Mouse (Mus musculus): ENCODE measurements around the gene Prkd1.
"Not testable (repeated sequence)": the region's sequence is repeated elsewhere in the genome, so short reads cannot be mapped to it uniquely, and the experiment has no call there.

The Prkd1 gene

DNA sequence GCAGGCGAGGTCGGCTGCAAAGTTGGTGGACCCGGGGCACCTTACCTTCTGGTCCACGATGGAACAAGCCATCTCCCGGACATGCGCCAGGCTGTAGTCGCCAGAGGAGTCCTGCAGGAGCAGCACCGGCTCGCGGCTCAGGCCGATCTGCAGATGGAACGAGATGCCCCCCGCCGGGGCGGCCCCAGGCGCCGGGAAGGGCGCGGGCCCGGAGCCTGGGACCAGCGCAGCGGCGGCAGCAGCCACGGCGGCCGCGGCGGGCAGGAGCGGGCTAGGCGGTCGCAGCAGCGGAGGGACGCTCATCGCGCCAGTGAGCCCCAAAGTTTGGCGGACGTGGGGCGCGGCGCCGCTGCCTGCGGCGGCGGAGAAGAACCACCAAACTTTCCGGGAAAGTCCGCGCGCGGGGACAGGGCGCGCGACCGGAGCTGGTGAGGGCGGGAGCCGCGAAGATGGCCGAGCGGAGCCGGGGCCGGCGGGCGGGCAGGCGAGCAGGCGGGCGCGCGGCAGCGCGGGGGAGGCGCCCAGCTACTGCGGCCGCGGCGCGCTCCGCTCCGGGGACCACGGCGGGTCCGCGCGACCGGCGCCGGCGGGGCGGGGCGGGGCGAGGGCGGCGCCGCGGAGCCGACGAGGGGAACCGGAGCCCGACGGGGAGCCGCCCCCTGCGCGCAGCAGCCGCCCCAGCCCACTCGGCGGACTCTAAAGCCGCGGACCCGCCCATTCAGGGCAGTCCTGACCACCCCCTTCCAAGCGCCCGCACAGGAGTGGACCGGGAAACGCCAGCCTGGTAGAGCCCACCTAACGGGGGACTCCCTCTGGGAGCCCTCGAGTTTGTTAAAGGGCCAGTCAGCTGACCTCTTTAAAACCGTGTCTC is at the start of gene Prkd1:
Prkd1 (minus strand) TSS at position 428 of the 871 bp plus-strand sequence.
- peak; percentile 81 to 86 for DNase-seq

- DNase-seq = no peak
Observed at GRCm38 (mm10) chr12:50697492-50697891, 48.6 kb upstream of the Prkd1 start.

DNA sequence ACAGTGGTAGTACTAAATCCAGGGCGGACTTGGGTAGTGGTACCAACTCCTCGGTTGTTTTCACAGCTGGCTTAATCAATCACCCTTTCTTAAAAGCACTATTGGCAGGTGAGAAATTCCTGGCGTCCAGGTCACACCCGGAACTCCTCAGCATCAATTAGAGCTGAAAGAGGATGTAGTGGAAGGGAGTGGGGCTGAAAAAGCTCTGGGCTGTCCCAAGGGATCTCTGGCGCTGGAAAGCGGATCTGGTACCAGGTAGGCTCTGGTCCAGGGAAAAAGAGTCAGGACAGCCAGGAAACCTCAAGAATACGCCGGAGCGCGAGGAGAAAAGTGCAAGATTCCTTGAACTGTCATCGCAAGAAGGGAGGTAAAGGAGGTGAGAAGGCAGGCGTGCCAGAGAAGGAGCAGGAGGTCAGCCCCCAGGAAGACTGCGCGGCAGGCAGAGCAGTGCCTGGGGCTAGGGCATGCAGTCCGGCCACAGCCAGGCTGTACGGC is 675 bp downstream of the Prkd1 start:
- no peak for DNase-seq

DNA sequence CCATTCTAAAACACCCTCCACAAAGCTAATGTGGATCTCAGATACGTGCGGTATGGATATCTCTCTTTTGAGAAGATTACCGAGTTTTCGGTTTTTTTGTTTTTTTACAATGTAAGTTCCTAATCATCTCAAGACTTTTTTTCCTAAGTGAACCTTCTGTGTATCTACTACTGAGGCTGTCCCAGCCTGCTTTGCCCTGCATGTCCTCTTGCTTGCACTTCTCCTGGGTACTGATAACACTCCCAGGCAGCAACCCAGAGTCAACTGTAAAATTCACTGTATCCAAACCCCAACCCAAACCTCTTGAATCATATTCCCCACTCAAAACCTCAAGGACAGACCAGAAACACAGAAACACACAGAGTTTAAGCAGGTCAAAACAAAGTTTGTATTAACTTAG is 2.0 kb downstream of the Prkd1 start:
- no peak for DNase-seq

- no peak for DNase-seq
Observed at GRCm38 (mm10) chr12:50642671-50643070, 6.2 kb downstream of the Prkd1 start.

- no peak for DNase-seq
Observed at GRCm38 (mm10) chr12:50640171-50640570, 8.7 kb downstream of the Prkd1 start.

DNA sequence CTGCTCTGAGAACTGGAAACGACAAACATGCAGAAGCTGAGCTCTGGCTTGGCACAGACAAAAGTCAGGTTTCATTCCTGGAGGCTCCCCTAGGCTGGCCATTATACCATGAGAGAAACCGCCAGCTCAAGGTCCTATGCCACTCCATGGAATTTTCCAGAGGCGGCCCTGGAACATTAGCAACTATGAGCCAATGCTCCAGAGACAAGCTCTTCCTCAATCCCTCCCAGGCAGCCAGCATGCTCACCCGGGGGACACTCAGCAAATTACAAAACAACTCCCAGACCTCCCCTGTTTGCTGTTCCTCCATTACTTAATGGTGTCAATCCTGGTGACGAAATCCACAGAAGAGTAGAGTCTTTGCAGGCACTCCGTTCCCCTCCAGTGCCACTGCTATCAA is 14.5 kb downstream of the Prkd1 start:
- DNase-seq = no peak

DNA sequence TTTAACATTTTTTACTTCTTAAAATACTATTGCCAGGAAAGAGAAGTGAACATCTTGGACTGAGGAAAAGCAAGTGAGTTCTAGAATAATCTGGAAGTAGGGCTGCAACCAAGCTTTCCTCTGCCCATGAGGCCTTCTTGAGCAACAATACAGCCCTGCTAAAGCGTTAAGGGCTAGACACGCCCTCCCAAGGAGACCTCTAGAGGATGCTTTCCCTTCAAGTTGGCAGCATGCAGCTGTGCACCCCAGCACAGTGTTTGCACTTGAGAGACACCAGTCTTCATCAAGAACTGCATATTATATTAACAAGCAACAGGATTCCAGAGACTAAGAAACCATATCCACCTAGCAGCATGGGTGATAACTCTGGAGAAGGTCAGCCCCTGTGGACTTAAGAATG is 22.8 kb downstream of the Prkd1 start:
- DNase-seq = not testable (repeated sequence)

DNA sequence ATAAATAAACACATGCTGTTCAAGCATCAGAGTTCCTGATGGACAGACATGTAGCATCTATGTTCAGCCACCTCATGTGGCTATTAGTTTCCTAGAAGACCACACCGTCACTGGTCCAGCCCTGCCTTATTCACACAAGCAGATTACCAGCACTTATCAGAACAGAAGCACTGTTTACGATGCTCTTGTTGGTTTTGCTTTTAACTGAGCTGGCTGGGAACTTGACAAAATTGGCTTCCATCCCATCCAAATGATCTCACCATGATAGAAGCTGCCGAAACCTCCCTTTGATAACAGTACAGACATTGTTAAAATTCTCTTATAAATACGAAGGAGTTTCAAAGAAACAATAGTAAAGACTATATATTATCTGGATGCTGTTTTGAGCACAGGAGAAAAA is 24.7 kb downstream of the Prkd1 start:
- no peak for DNase-seq

DNA sequence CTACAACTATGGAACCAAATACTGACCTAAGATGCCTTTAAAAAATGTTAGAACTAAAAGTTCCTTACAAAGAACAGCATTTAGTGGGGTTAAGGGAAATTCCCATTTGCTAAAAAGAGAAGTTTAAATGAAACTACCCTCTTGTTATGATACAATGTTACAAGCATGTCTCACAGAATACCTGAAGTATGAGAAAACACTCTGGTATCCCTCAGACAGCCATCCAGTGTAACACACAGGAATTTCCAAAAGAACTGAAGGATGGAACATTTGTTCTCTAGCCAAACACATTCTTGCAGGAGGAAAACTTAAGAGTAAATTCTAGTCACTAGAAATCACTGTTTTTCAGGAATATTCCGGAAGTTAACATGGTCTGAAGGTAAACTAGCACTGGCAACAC is 33.0 kb downstream of the Prkd1 start:
- DNase-seq = no peak

GRCm38 (mm10) chr12:50614341-50614740 is 34.6 kb downstream of the Prkd1 start:
- no peak for DNase-seq

DNA sequence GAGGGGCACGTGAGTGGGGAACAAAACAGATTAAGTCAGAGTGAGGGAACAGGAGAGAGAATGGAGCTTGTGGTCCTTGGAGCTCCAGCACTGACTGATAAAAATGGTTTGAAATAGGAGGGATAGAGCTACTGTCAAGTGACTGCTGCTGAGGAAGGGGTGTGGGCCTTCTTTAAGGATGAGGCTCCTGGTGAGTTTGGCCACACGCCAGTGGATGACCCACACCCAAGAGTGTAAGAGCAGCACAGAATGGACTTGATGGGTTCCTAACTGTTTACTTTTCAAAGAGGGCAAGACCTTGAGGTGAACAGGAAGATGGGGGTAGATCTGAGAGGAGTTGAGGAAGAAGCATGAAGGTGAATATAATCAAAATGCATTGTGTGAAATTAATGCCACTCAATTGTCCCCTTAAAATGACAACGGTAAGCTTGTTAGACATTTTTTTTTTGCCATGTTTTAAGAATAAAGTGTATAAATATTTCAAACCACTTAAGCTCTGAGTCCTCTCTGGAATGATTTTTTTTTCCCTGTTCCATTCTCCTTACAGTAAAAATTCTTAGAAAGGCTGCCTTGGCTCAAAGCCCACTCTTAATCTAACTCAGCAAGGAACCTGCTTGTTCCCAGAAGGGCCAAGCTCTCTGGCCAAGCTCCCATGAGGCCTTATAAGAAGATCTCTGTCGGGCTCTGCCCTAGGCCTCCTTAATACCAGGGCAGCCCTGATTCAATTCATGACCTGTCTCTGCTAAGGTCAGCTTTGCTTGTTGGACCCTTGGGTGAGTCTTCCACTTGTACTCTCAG is 42.0 kb downstream of the Prkd1 start:
- DNase-seq = peak in 1 of 2 experiments; percentile 6

GRCm38 (mm10) chr12:50599370-50599769 is 49.5 kb downstream of the Prkd1 start:
- DNase-seq = no peak

GRCm38 (mm10) chr12:50598053-50598988 is 50.6 kb downstream of the Prkd1 start:
- DNase-seq = no peak

GRCm38 (mm10) chr12:50597467-50597866 is 51.4 kb downstream of the Prkd1 start:
- no peak for DNase-seq

DNA sequence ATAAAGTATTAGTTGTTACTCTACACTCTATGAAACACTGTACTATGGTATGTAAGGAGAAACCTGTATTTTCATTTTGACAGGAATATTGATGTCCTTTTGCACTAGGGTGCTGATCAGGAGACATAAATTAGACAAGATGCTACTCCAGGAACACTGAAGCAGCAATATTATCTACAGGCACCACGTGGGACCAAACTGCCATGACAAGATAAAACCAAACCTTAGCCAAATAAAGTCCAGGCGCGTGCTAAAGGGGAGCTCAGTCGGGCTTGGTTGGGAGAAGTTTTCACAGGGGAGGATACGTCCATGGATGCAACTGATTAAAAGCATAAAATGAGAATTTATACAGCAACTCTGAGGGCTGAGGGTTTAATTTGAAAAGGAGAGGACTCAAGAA is 53.1 kb downstream of the Prkd1 start:
- no peak for DNase-seq

- DNase-seq = no peak
Observed at GRCm38 (mm10) chr12:50594506-50594905, 54.4 kb downstream of the Prkd1 start.

DNA sequence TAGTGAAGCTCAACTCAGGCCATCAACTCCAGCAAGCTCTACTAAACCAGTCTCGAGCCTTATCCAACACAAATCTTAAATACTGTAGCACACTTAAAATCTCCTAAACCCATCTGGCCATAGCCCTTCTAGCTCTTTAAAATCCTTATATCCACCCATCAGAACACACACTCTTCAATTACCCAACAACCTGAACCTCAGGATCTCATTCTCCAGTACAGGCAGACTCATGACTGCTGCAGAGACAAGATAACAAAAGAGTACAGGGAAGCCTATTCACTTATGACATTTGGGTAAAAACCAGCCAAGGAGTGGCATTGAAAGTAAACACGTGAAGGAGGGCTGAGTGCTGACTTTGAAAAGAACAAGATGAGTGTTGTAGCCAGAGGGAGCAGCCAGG is 55.4 kb downstream of the Prkd1 start:
- no peak for DNase-seq

DNA sequence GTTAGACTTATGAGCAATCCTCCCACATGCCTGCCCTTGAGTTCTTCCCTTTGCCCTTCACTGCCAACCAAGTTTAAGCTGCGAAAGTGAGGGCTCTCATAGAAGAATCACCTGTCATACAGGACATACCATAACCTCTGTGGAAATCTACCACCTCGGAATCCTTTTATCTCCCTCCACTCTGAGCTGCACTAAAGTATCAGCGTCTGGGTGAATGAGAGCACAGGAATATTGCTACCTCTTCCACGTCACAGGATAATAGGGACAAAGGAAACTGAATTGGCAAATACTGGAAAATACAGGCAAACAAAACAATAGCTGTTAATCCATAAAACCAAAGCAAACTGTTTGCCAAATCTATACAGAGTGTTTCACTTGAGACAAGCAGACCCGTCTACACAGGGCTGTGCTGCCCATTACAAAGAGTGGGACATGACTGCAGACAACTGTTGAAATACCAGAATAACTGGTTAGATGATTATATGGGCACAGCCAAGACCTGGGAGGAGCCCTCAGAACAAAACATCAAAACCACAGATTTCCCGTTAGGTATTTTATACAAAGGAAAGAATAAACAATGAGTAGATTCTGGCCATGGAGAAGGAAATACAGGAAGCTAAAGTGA is 60.6 kb downstream of the Prkd1 start:
- no peak for DNase-seq

- DNase-seq = no peak
Observed at GRCm38 (mm10) chr12:50565198-50565597, 83.7 kb downstream of the Prkd1 start.

- no peak for DNase-seq
Observed at GRCm38 (mm10) chr12:50560536-50560935, 88.4 kb downstream of the Prkd1 start.

- no peak for DNase-seq
Observed at GRCm38 (mm10) chr12:50558231-50558630, 90.7 kb downstream of the Prkd1 start.
